In the genomic region with DNA sequence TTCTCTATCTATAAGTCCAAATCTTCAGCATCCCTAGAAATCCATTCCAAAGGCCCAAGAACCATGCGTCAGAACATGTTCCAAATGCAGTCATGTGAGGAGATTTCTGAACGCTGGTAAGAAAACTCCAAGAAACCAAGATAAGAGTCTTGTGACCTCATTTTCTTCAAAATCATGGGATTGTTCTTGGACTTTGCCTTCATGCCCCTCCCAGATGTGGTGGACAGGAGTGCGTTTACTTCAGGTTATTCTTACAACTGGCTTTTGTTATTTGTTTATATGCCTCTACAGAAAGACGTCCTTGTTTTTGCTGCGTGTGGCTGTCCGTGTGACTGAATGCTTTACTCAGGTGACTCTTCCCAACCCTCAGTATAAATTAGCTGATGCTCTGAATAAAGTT, we compare ENCODE assay signal across 34 mouse cellular contexts. TPM values are rescaled to one million over a fixed set of nuclear protein-coding genes. Genes with fewer than 3 reads are reported as not detected.
"Had no signal": no experiment of that assay in that cellular context is flagged by ENCODE, and none has a peak within 500 bp of the region (broad histone marks: within the 10 kb centered on the region; RNA-seq: fewer than 3 reads in every experiment).

No protein-coding gene starts in this region.

- H3K27ac ChIP-seq: heart, adult 2 months; heart, embryonic 10.5 days; heart, embryonic 13.5 days; heart, embryonic 15.5 days; hindbrain, embryonic 10.5 days; hindbrain, embryonic 12.5 days; hindbrain, embryonic 13.5 days; hindbrain, embryonic 14.5 days; hindbrain, embryonic 15.5 days; hindbrain, postnatal 0 days; kidney, embryonic 15.5 days; kidney, postnatal 0 days; layer of hippocampus, adult 2 months; left cerebral cortex, adult 2 months had no signal

- H3K36me3 ChIP-seq: heart, embryonic 10.5 days; heart, embryonic 12.5 days; heart, embryonic 13.5 days; heart, embryonic 15.5 days; hindbrain, embryonic 10.5 days; hindbrain, embryonic 12.5 days; hindbrain, embryonic 13.5 days; hindbrain, embryonic 15.5 days; kidney, embryonic 15.5 days had no signal

- DNase-seq: heart, adult 2 months; heart, postnatal 10 days; heart, postnatal 14 days; heart, postnatal 36 days; heart, postnatal 4 days; kidney, adult 11 months; kidney, adult 18-20 months; kidney, adult 2 months; kidney, adult 8-10 months; kidney, adult 9 months; kidney, postnatal 10 days; kidney, postnatal 14 days; kidney, postnatal 25 days; kidney, postnatal 36 days; kidney, postnatal 4 days; layer of hippocampus, adult 9-11 months; layer of hippocampus, postnatal 36 days had no signal

- H3K4me3 ChIP-seq: heart, adult 2 months; heart, embryonic 10.5 days; heart, embryonic 12.5 days; heart, embryonic 13.5 days; heart, embryonic 15.5 days; hindbrain, embryonic 10.5 days; hindbrain, embryonic 12.5 days; hindbrain, embryonic 13.5 days; hindbrain, embryonic 15.5 days; kidney, embryonic 15.5 days; layer of hippocampus, adult 2 months; left cerebral cortex, adult 2 months had no signal

- H3K4me1 ChIP-seq: hindbrain, embryonic 10.5 days; hindbrain, embryonic 12.5 days; hindbrain, embryonic 13.5 days; hindbrain, embryonic 15.5 days had no signal

- H3K9me3 ChIP-seq: heart, embryonic 10.5 days; heart, embryonic 13.5 days; heart, embryonic 15.5 days; hindbrain, embryonic 10.5 days; hindbrain, embryonic 12.5 days; hindbrain, embryonic 13.5 days; hindbrain, embryonic 15.5 days; kidney, embryonic 15.5 days had no signal

- ATAC-seq: hindbrain, embryonic 16.5 days; hindbrain, postnatal 0 days; inflammation-experienced regulatory T-cells, adult 6 months had no signal

- H3K4me2 ChIP-seq: heart, embryonic 11.5 days; heart, embryonic 12.5 days; heart, embryonic 13.5 days; heart, embryonic 15.5 days; hindbrain, embryonic 12.5 days; hindbrain, embryonic 13.5 days; hindbrain, embryonic 14.5 days; hindbrain, embryonic 15.5 days; kidney, embryonic 15.5 days had no signal

- H3K27me3 ChIP-seq: heart, embryonic 12.5 days; heart, embryonic 13.5 days; heart, embryonic 15.5 days; hindbrain, embryonic 12.5 days; hindbrain, embryonic 13.5 days; hindbrain, embryonic 15.5 days; kidney, embryonic 15.5 days had no signal

- H3K9ac ChIP-seq: heart, embryonic 12.5 days; heart, embryonic 13.5 days; heart, embryonic 15.5 days; hindbrain, embryonic 12.5 days; hindbrain, embryonic 13.5 days; hindbrain, embryonic 14.5 days; hindbrain, embryonic 15.5 days; kidney, embryonic 15.5 days had no signal

RNA-seq across cellular contexts. Expression of a gene that starts 7.1 kb away (rescaled TPM):
- polyA plus RNA-seq: inflammation-experienced regulatory T-cells, adult 6 months had no signal
